Mouse (Mus musculus): ENCODE results near the gene Elk4. TPM values are rescaled to one million over a fixed set of nuclear protein-coding genes. Genes with fewer than 3 reads are reported as not detected.

Gene Elk4
- polyA plus RNA-seq, 2 experiments from 2014 or later = 58.2 to 68.3 TPM

DNA sequence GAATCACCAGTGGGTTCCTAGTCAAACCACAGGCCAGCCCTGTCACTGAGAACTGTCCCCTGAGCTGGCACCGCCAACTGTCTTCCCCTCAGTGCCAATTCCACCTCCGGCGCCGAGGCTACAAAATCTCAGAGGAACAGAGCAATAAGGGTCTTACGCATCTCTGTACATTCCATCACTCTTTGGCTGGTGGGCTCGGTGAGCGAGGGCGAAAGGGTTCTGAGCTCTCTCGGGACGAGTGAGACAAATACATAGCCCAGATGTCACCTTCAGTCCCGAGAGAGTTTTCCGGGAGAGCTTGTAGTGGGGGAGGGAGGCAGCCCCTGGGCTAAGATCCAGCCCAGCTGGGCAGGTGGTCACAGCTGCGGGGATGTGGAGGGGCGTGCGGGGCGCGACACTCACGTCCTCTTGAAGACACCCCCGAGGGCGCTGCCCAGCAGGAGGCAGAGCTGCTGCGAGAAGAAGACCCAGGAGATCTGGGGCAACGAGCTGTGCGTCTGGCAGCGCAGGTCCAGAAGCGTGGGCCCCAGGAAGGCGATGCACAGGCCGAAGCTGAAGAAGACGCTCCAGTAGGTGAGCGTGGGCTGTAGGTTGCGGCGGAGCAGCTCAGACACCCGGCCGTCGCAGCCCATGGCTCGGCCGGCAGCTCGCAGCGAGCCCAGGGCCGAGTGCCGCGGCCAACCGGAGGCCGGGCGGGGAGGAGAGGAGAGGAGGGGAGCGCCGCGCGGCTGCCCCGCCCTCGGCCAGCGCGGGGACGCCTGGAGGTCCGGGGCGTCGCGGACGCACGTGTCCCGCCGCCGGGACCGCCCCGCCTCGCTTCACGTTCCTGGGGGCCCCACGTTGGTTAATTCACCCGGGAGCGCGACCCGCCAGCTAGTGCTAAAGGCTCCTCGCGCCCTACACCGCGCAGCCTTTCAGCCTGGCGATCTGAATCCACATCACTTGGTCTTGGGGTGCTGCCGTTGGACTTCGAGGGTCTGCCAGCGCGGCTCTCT is 60.2 kb downstream of the Elk4 start, which contains the start of gene Mfsd4a:
Mfsd4a (minus strand) TSS at position 802 of the 995 bp plus-strand sequence.
- no peak for ATAC-seq

DNA sequence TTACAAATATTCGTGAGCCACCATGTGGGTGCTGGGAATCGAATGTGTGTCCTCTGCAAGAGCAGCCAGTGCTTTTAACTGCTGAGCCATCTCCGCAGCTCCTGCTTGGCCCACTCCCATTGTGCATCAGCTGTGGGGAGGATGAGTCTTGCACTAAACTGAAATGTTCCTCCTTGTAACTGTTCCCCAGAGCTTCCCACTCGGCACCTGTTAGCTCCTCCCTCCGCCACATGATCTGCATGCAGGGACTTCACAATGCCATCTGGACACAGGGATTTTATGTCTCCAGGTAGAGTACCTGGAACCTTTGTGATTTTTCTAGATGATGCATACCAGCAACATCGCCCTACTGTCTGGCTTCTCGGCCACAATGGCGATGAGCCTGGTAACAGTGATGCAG is 62.0 kb downstream of the Elk4 start:
- no peak for ATAC-seq

DNA sequence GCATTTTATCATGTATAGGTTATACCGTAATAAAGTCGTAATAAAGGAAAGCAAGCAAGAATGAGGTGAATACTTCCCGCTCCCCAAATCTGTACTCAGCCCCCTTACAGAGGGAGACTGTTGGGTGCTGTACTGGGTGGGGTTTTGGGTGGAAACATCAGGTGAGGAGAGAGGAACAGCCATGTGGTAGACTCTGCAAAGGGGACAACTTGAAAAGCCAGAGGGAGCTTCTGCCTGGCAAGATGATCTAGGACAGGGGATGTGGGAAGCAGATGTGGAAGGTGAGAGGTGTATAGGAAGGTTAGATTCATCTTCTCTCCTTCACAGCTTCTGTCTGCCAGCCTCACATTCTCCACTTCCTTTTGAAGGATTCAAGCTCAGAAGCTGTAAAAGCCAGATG is 63.3 kb downstream of the Elk4 start:
- ATAC-seq = no peak

DNA sequence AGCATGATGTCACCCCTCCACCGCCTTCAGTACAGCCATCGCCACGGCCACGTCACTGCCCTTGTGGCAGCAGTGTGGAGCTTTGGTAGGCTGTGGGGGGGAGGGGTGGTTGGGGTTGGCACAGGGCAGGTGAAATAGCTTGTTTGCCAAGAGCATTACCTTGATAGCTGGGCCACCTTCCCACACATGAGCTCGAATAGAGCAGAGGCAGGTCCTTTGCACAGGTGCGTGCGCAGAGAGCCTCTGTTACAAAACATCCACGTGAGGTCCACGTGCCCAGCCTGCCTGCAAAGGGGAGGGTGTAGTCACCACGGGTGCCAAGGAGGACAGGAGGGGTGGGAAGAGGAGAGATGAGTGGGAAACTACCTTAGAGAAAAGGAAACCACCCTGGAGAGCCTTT is 68.2 kb downstream of the Elk4 start:
- ATAC-seq = no peak

DNA sequence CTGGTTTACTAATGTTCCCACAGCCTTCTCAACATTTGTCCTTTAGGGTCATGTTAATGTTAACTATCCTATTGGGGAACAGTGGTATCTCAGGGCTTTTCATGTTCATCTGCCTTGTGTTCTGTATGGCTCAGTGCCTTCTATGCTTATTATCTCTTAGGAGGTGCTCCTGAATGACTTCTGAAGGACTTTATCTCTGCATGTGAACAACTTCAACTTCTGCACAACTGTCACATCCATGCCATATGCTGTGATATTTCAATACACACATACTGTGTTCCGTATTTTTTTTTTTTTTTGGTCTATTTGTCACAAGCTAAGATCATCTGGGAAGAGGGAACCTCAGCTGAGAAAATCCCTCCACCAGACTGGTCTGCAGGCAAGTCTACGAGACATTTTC is 71.0 kb downstream of the Elk4 start:
- no peak for ATAC-seq

Other genes with a start within 250 kb of the Elk4 start
- under 1 TPM in 1 of 2 experiments, not detected in 1; 0.05 TPM for gene Pm20d1, start 210.2 kb upstream of the Elk4 start, polyA plus RNA-seq (2017; shearing (Covaris generic))
- gene Slc41a1, start 180.1 kb upstream of the Elk4 start, polyA plus RNA-seq (2017; shearing (Covaris generic)) = 10 to 100 TPM; 16.0 to 21.5 TPM
- gene Rab29, start 140.4 kb upstream of the Elk4 start, polyA plus RNA-seq (2017; shearing (Covaris generic)) = 10 to 100 TPM; 35.6 to 36.8 TPM
- gene Nucks1, start 97.1 kb upstream of the Elk4 start, polyA plus RNA-seq (2017; shearing (Covaris generic)) = 10 to 100 TPM; 39.1 to 46.2 TPM
- gene Slc45a3, start 44.6 kb upstream of the Elk4 start, polyA plus RNA-seq (2017; shearing (Covaris generic)) = under 1 TPM; 0.26 to 0.49 TPM
- gene Mfsd4a, start 60.5 kb downstream of the Elk4 start, polyA plus RNA-seq (2017; shearing (Covaris generic)) = 10 to 100 TPM; 29.5 to 38.7 TPM
- gene Cdk18, start 132.1 kb downstream of the Elk4 start, polyA plus RNA-seq (2017; shearing (Covaris generic)) = not detected
- not detected for gene Lemd1, start 183.8 kb downstream of the Elk4 start, polyA plus RNA-seq (2017; shearing (Covaris generic))
- not detected for gene AC124108.1, start 183.8 kb downstream of the Elk4 start, polyA plus RNA-seq (2017; shearing (Covaris generic))
- gene Gm10188, start 222.2 kb downstream of the Elk4 start, polyA plus RNA-seq (2017; shearing (Covaris generic)) = not detected